Mouse (Mus musculus) embryonic facial prominence, embryonic 15.5 days (tissue): ENCODE results near the gene Zfp770. TPM values are rescaled to one million over a fixed set of nuclear protein-coding genes. Genes with fewer than 3 reads are reported as not detected.

Source experiments
- ATAC-seq: fragments of 200-750 bp; cut with Nextera tagmentation; 2 replicates; pipeline ENCODE4 v1.8.0; 2017; ENCODE audit warnings: low read depth, moderate TSS enrichment; ENCODE audit not compliant: insufficient number of reproducible peaks, low FRiP score, low TSS enrichment
- H3K27ac ChIP-seq: fragments of 300-500 bp; sonication (generic); replicated peaks from 2 replicates; pipeline ENCODE4 v1.5.1; 2015; ENCODE audit warnings: mild to moderate bottlenecking, inconsistent platforms
- H3K27me3 ChIP-seq: fragments of 300-500 bp; sonication (generic); 2 replicates; pipeline ENCODE4 v1.6.1; 2015; ENCODE audit warnings: inconsistent platforms
- H3K36me3 ChIP-seq: fragments of 300-500 bp; sonication (generic); 2 replicates; pipeline ENCODE4 v1.6.1; 2015; ENCODE audit warnings: mild to moderate bottlenecking, inconsistent platforms
- H3K4me1 ChIP-seq: fragments of 300-500 bp; sonication (generic); 2 replicates; pipeline ENCODE4 v1.6.1; 2015; ENCODE audit warnings: inconsistent platforms
- H3K4me2 ChIP-seq: fragments of 300-500 bp; sonication (generic); replicated peaks from 2 replicates; pipeline ENCODE4 v1.6.1; 2015; ENCODE audit warnings: mild to moderate bottlenecking, inconsistent platforms
- H3K4me3 ChIP-seq: fragments of 300-500 bp; sonication (generic); replicated peaks from 2 replicates; pipeline ENCODE4 v1.5.1; 2015; ENCODE audit warnings: mild to moderate bottlenecking, inconsistent platforms
- H3K9ac ChIP-seq: fragments of 300-500 bp; sonication (generic); 2 replicates; pipeline ENCODE4 v1.6.1; 2015; ENCODE audit warnings: inconsistent platforms
- H3K9me3 ChIP-seq: fragments of 300-500 bp; sonication (generic); replicated peaks from 2 replicates; pipeline ENCODE4 v1.6.1; 2016; ENCODE audit warnings: inconsistent platforms
- WGBS: fragments of 180-500 bp; shearing (Covaris S2); methylation state at CpG from one replicate; pipeline ENCODE4 v1.1.7; 2015; 5-methylcytosine and 5-hydroxymethylcytosine counted together
- microRNA-seq: library from miRNA; unstranded; fragments of <30 nt; microRNA quantifications from one replicate; pipeline ENCODE4, GENCODE M21; 2016; ENCODE audit warnings: borderline number of aligned reads
- polyA plus RNA-seq: library from polyadenylated mRNA; unstranded; fragments of >200 nt; fragmentation: Nextera tagmentation; extraction: Ambion mirVana; gene quantifications from 2 replicates; pipeline ENCODE4 v1.2.1, GENCODE M21; 2015

Zfp770 gene
- polyA plus RNA-seq, 1 experiment from 2014 or later = 3.5 TPM

DNA sequence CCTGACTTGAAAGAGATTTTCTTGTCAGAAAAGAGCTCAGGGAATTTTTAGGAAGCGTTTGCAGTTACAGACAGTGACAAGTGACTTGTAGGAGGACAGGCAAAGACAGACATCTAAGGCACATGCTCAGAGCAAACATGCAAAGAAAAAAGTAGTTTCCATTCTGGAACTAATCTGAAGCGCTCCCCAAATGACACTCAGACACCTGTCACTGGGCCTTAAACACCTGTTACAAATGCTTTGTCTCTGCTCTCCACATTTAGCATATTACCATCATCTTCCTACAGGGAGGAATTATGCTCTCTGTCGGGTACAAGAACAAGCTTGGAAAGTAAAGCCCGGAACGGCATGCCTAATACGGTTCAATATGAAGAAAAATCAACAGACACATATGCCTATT lies 57.4 kb downstream of the Zfp770 start:
- ATAC-seq = no peak
- Histone ChIP-seq H3K4me3 (no peak overlapping the region), H3K4me1 (no peaks in the 10 kb centered on the region), H3K27ac (no peak overlapping the region), H3K4me2 (no peak overlapping the region), H3K27me3 (no peaks in the 10 kb centered on the region), H3K9me3 (no peaks in the 10 kb centered on the region), H3K36me3 (peaks cover 72% of the 10 kb centered on the region), H3K9ac (no peak overlapping the region)
- WGBS = 83% methylated on average over 6 of the region's 6 CpGs

Small RNAs within 50 kb of the gene (microRNA-seq; reads per million reads assigned to microRNA genes)
- 0.69 reads per million for gene Mir7002

Other genes with a start within 250 kb of the Zfp770 start
- gene Gjd2, start 187.8 kb downstream of the Zfp770 start, polyA plus RNA-seq = 0.23 and 0.25 TPM in 2 replicates
- gene Actc1, start 147.9 kb downstream of the Zfp770 start, polyA plus RNA-seq = 1,136 and 1,472 TPM in 2 replicates
- 39.1 and 40.5 TPM in 2 replicates for gene Aqr, start 14.4 kb downstream of the Zfp770 start, polyA plus RNA-seq